Mouse (Mus musculus) thymus, postnatal 0 days (tissue): ENCODE results near the gene Tex37. TPM values are rescaled to one million over a fixed set of nuclear protein-coding genes. Genes with fewer than 3 reads are reported as not detected.

Experiments used
- DNase-seq: peaks from one replicate; pipeline ENCODE4 v3.0.0-alpha.2; 2015; ENCODE audit warnings: low spot score
- polyA plus RNA-seq: library from polyadenylated mRNA; unstranded; fragments of >200 nt; fragmentation: Nextera tagmentation; extraction: Ambion mirVana; gene quantifications from 2 replicates; pipeline ENCODE4 v1.2.1, GENCODE M21; 2015

The Tex37 gene
- 0.15 TPM in 1 of 2 replicates, not detected in the other for polyA plus RNA-seq

DNA sequence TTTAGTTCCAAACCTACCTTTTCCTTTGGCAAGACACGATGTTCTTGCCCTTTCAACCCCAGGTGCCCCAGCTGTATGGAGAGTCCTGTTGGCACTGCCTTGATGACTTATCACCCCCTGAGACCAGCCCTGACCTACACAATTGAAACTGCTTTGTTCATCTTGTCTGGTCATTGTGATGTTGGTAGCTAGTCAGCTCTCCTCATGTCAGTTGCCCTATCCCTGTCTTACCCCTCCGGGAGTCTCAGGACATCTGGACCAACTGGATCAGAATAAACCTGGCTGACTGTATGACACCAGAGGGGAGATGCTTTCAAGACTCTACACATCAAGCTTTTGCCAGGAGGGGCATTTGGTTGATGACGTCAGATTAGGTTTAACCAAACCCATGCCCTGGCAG, at the start of gene Tex37:
Gene Tex37, minus strand, starts transcription at position 101 of the 400 bp plus-strand sequence.
- no peak for DNase-seq

GRCm38 (mm10) chr6:70968291-70968690, 49.6 kb upstream of the Tex37 start:
- DNase-seq: no peak

GRCm38 (mm10) chr6:70967422-70967821, 48.7 kb upstream of the Tex37 start:
- no peak for DNase-seq

DNA sequence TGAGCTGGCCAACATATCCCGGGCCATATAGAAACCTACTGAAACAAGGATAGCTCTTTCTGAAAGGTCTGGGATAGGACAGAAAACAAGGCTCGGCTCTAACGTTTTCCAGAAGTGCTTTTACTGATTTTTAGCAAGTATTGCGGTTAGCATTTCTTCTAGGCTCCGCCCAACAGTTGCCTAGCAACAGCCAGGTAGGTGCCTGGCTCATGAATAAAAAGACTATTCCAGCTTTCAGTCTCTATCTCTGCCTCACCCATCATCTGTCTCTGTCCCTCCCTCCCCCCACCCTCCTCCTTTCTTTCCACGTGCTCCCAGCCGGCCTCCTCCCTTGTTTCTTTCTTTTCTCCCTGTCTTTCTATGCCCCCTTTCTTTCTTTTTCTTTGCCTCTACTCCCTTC, 47.0 kb upstream of the Tex37 start:
- no peak for DNase-seq

DNA sequence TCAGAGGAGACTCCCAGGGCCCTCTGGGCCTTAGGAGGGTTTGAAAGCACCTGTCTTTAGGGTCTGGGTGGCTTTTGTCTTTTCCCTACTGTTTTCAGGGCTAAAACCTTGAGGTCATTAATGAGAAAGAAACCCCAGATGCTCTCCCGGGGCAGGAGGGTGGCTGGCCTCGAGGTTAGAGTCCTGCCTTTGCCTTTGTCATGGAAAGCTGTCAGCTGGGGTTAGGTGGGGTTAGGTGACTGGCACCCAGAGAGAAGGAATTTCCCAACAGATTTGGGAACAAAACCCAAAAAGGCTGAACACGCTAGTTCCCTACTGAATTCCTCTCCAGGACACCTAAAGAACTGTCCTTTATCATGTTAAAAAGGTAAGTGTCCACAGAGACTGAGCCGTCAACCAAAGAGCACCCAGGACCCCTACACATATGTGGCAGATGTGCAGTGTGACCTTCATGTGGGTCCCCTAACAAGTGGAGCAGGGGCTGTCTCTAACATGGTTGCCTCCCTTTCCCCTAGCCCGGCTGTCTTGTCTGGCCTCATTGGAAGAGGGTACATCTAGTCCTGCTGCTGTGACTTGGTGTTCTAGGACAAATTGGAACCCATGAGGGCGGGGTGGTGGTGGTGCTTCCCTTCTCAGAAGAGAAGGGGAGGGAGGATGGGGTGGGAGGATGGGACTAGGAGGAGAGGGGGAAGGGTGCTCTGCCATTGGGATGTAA, 45.5 kb upstream of the Tex37 start:
- DNase-seq: no peak

DNA sequence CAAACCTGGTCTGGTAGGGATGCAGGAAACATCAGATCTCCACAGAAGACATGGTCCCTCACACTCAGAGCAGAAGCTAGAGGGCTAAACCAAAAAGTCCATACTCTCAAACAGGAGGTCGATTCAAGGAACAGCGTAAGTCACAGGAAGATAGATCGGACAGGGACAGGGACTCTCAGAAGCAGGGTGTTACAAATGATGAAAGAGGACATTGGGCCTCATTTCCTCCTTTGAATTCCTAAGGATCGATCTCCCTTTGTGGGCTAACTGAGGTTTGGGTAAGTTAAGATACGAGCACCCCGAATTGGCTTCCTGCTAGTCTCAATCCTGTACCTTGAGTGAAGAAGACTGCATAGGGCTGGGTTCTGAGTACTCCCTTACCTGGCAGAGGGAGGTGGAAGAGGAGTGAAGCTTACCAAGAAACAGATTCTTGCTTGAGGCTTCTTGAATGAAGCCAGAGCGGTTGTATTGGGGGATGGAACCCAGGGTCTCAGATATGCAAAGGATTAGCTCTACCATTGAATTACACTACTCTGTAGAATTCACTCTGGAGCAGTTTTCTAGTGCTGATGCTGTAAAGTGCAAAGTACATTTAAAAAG, 38.7 kb upstream of the Tex37 start:
- no peak for DNase-seq

- no peak for DNase-seq
These were observed 38.2 kb upstream of the Tex37 start for GRCm38 (mm10) chr6:70956936-70957335.

DNA sequence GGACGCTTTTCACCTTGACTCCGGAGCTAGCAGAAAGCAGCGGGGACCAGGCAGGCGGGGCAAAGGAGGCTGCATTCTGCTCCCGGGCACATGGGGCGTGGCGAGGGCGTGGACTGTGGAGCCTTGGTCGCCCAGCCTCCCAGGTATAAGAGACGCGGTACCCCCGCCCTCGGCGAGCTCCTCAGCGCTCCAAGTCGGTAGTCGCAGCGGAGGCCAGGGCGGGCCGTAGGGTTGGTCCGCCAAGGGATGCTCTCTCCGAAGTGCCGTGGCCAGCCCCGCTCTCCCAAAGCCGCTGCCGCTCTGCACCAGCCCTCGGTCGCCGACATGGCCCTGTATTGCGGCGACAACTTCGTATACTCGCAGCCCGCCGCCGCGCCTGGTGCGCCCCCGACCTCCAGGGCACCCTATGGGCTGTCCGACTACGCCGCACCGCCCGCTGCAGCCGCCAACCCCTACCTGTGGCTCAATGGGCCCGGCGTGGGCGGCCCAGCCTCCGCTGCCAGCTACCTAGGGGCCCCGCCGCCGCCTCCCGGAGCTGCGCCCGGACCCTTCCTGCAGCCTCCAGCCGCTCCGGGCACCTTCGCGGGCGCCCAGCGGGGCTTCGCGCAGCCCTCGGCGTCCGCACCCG, 37.7 kb upstream of the Tex37 start, which contains the start of gene Foxi3:
Gene Foxi3, plus strand, starts transcription at position 247 of the 628 bp plus-strand sequence.
- DNase-seq: no peak

GRCm38 (mm10) chr6:70955841-70956240, 37.1 kb upstream of the Tex37 start:
- DNase-seq: no peak

- no peak for DNase-seq
These were observed 36.6 kb upstream of the Tex37 start for GRCm38 (mm10) chr6:70955291-70955800.

DNA sequence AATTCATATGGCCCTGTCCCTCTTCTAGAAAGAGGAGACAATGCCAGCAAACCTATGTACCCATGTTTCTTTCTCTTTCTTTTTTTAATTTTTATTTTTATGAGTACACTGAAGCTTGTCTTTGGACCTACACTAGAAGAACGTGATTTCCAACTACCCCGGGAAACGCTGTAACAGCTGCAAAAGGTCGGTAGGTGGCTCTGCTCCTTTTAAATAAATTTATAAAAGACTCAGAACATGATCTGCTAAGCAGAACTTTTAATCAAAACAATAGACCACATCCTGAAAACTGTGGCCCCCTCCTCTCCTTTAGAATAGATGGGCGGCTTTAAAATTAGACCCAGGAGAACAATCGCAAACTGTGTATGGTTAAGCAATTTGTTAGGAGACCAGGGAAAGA, 35.3 kb upstream of the Tex37 start:
- no peak for DNase-seq

GRCm38 (mm10) chr6:70953274-70953673, 34.5 kb upstream of the Tex37 start:
- no peak for DNase-seq

DNA sequence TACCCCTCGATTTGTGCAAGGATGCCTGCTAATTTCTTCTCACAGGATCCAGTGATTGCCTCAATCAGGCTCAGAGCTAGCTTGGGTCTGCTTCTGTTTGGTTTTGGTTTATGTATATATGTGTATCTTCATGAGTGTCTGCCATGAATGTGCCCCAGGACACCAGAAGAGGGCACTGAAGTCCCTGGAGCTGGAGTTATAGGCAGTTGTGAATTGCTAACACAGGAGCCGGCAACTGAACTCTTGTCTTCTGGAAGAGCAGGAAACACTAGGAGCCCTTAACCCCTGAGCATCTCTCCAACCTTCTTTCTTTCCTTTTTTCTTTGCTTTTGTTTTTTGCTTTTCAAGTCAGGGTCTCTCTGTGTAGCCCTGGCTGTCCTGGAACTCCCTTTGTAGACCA, 13.1 kb upstream of the Tex37 start:
- DNase-seq: no peak

- peak; percentile 39 for DNase-seq
These were observed 2.7 kb upstream of the Tex37 start for GRCm38 (mm10) chr6:70921274-70922074.

DNA sequence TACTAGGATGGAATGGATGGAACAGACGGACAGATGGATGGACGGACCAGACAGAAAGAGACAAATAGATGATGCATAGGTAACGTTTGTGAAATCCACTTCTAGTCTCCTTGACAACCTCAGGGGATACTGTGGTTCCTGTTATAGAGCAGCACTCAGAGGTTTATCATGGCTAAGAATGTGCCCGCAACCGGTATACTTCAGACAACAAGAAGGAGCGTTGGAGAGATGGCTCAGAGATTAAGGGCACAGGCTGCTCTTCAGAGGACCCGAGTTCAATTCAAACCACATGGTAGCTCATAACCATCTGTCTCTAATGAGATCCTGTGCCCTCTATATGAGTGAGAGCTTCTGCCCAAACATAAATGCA, 6.3 kb downstream of the Tex37 start:
- no peak for DNase-seq

- DNase-seq: no peak
These were observed 6.9 kb downstream of the Tex37 start for GRCm38 (mm10) chr6:70911668-70912395.

GRCm38 (mm10) chr6:70910285-70910684, 8.4 kb downstream of the Tex37 start:
- no peak for DNase-seq

- DNase-seq: no peak
These were observed 9.2 kb downstream of the Tex37 start for GRCm38 (mm10) chr6:70909572-70909971.

DNA sequence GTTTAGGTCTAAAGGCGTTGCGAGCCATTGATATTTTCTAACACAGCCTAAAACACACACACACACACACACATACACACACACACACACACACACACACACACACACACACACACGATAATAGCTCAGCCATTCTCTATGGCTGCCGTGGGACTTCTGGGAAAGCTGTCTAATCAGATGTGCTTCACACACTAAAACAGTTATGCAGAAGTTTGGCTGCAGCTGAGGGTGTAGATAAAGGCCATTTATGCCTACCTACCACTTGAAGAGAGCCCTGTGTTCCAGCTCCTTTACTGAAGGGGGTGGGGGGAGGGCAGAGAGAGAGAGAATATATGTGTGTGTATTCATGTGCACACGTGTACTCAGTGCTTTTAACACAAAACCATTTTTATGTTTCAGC, 15.0 kb downstream of the Tex37 start:
- DNase-seq: no peak

DNA sequence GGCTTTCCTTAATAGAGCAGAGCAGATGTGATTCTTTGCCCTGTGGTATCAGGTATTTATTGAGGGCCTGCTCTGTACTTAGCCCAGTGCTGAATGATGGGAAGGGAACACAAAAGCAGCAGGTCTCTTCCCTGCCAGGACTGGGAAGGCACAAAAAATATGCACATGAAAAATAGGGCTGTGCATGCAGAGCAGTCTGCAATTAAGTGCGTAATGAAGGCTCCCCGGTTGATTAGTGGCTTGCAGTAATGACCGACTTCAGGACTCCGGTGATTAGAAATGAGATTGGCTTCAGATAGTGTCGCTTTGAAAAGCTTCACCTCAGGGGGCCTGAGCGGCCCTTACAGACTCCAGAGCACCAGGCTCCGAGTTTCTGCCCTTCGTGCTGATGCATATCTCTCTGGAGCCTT, 19.1 kb downstream of the Tex37 start:
- no peak for DNase-seq

DNA sequence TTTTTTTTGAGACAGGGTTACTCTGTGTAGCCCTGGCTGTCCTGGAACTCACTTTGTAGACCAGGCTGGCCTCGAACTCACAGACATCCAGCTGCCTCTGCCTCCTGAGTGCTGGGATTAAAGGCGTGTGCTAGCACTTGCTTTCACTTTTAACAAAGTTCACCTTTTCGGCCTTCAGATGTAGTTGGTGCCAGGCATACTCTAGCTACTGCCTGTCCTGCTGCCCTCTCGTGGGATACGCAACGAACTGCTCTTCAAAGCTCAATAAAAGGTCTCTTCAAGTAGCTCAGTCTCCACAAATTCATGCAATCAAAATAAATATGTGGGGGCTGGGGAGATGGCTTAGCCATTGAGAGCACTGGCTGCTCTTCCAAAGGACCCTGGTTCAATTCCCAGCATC, 20.6 kb downstream of the Tex37 start:
- DNase-seq: no peak
